Mouse (Mus musculus) ES-E14 (cell line): ENCODE results near the gene Olfr1375.
"Not testable (repeated sequence)": the region's sequence is repeated elsewhere in the genome, so short reads cannot be mapped to it uniquely, and the experiment has no call there.

Experiments used
- CHD2 ChIP-seq: IDR thresholded peaks from 2 replicates; pipeline ENCODE4 v1.6.1; 2014; ENCODE audit warnings: mild to moderate bottlenecking, low read depth, low read length, inconsistent platforms
- HCFC1 ChIP-seq: IDR thresholded peaks from 2 replicates; pipeline ENCODE4 v1.6.1; 2012; ENCODE audit warnings: low read length, inconsistent platforms, borderline replicate concordance; ENCODE audit not compliant: insufficient read depth
- MAFK ChIP-seq: IDR thresholded peaks from 2 replicates; pipeline ENCODE4 v1.6.1; 2014; ENCODE audit warnings: mild to moderate bottlenecking, low read depth, low read length, inconsistent platforms; ENCODE audit not compliant: insufficient read depth

DNA sequence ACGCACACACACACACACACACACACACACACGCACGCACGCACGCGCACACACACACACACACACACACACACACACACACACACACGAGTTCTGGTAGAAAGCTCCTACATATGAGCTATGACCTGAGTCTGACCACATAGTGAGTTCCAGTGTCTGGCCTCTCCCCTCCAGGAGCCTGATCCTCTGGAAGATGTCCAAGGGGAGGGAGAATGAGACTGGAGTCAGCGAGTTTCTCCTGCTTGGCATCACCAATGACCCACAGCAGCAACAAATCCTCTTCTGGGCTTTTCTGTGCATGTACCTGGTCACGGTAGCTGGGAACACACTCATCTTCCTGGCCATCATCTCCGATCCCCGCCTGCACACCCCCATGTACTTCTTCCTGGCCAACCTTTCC, 21.1 kb upstream of the Olfr1375 start:
- not testable (repeated sequence) for TF ChIP-seq CHD2, HCFC1, MAFK
